Mouse (Mus musculus): ENCODE measurements around the gene Derl3.

DNA sequence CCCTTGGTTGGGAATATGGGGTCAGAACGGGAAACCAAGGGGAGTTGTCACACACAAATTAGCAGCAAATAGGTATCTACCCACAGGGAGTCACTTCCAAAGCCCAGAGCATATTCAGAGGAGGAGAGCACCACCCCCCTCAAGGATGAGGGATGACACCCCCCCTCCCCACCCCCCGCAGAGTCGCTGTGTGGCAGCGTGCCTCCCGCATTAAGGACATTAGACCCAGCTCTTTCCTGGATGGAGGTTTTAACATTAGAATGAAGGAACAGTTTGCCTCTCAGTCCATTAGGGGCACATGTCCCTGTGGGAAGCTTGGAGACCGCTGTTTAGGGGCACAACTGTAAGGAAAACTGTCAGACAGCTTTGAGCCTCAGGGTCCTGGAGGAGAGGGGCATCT lies 42.1 kb upstream of the Derl3 start:
- TF ChIP-seq CTCF (IDR thresholded peaks at IDR 0.05; ENCODE audit: low read depth) (no peak), EP300 (IDR thresholded peaks at IDR 0.05; ENCODE audit: low read depth) (no peak)
